Mouse (Mus musculus): Measurements from ENCODE around the gene Tfdp2.

DNA sequence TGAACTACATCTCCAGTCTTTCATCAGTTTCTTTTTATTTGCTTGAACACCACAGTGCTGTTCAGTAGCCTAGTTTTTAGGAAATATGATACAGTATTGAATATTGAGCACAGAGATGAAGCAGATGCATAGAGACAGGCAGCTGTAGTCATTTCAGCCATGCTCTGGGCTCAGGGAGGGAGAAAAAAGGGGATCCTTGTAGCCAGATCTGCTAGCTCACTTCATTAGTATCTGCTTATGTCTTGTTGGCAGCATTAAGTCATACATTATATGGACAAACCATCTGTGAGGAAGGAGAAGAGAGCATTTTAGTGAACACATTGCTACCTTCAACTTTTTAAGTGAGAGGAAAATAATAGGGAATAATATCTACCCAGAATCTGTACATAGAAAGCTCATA is 24.3 kb downstream of the Tfdp2 start:
- no peak for TF ChIP-seq POLR2A (IDR thresholded peaks at IDR 0.05; ENCODE audit: borderline replicate concordance, control insufficient read depth, low read depth, low read length)
- no peak for TF ChIP-seq CTCF (IDR thresholded peaks at IDR 0.05; ENCODE audit: control insufficient read depth, insufficient read depth, low read length)
